ENCODE assay signal across 23 mouse cellular contexts in genomic region chr13:56471211-56471610, GRCm38 (mm10). TPM values are rescaled to one million over a fixed set of nuclear protein-coding genes. Genes with fewer than 3 reads are reported as not detected.
DNase-seq lines count a peak whose midpoint lies in the region; ATAC-seq and TF ChIP-seq lines count a peak whose summit lies in the region.
"Had no signal": no experiment of that assay in that cellular context is flagged by ENCODE, and none has a peak within 500 bp of the region (broad histone marks: within the 10 kb centered on the region; RNA-seq: fewer than 3 reads in every experiment).

No protein-coding gene starts in this region.

- no peaks in the 10 kb centered on the region for H3K4me1 ChIP-seq in heart, embryonic 12.5 days (replicated peaks)
- peaks cover 19% of the 10 kb centered on the region for H3K4me1 ChIP-seq in kidney, embryonic 15.5 days
- no peaks in the 10 kb centered on the region for H3K4me1 ChIP-seq in lung, postnatal 0 days (ENCODE audit: insufficient read depth, low read depth, low read length)
- H3K4me1 ChIP-seq: forebrain, embryonic 10.5 days had no signal

- no peak for ATAC-seq in heart, embryonic 12.5 days (ENCODE audit: insufficient number of reproducible peaks, low FRiP score)
- ATAC-seq in kidney, embryonic 15.5 days (replicated peaks; ENCODE audit: low FRiP score), result no peak
- peak; percentile 16; the same call in 1 of the 2 replicates for ATAC-seq in lung, postnatal 0 days
- ATAC-seq: forebrain, embryonic 16.5 days had no signal

- TF ChIP-seq EP300 in lung, postnatal 0 days (IDR thresholded peaks at IDR 0.05), result no peak

- no peak overlapping the region for H3K4me2 ChIP-seq in heart, embryonic 12.5 days
- no peak overlapping the region for H3K4me2 ChIP-seq in kidney, embryonic 15.5 days
- no peak overlapping the region for H3K4me2 ChIP-seq in lung, postnatal 0 days (replicated peaks; ENCODE audit: low read depth, low read length)
- H3K4me2 ChIP-seq: embryonic facial prominence, embryonic 15.5 days; hindbrain, embryonic 12.5 days had no signal

- WGBS in heart, embryonic 12.5 days, result 81% methylated on average over 6 of the region's 6 CpGs
- WGBS in kidney, embryonic 15.5 days, result 82% methylated on average over 6 of the region's 6 CpGs
- 75% methylated on average over 6 of the region's 6 CpGs for WGBS in lung, postnatal 0 days

- peak; percentile 76 for DNase-seq in heart, adult 11 months
- DNase-seq in kidney, postnatal 25 days, result no peak
- no peak for DNase-seq in lung, postnatal 0 days (ENCODE audit: low spot score)
- DNase-seq in lung, postnatal 4 days, result no peak
- DNase-seq: adrenal gland, adult 8-10 months; cerebellum, adult 11 months; cerebellum, adult 8-10 months; embryo, embryonic 11 days; gastrocnemius, postnatal 10 days; heart, adult 2 months; heart, postnatal 10 days; heart, postnatal 4 days had no signal

- TF ChIP-seq CTCF in lung, postnatal 0 days (IDR thresholded peaks at IDR 0.05), result no peak

- no peaks in the 10 kb centered on the region for H3K36me3 ChIP-seq in heart, embryonic 12.5 days
- H3K36me3 ChIP-seq in kidney, embryonic 15.5 days, result no peaks in the 10 kb centered on the region
- H3K36me3 ChIP-seq in lung, postnatal 0 days (ENCODE audit: insufficient read depth, low read length), result no peaks in the 10 kb centered on the region
- H3K36me3 ChIP-seq: embryonic facial prominence, embryonic 15.5 days; forebrain, embryonic 10.5 days; hindbrain, embryonic 12.5 days had no signal

- no peaks in the 10 kb centered on the region for H3K27me3 ChIP-seq in heart, embryonic 12.5 days (replicated peaks)
- H3K27me3 ChIP-seq in kidney, embryonic 15.5 days, result no peaks in the 10 kb centered on the region
- no peaks in the 10 kb centered on the region for H3K27me3 ChIP-seq in lung, postnatal 0 days (replicated peaks; ENCODE audit: insufficient read depth, low read length)

- no peak overlapping the region for H3K27ac ChIP-seq in heart, embryonic 12.5 days (ENCODE audit: poor library complexity, severe bottlenecking)
- peak overlapping the region; percentile 83 for H3K27ac ChIP-seq in kidney, embryonic 15.5 days
- no peak overlapping the region for H3K27ac ChIP-seq in lung, postnatal 0 days (ENCODE audit: low read length)
- H3K27ac ChIP-seq: embryonic facial prominence, embryonic 15.5 days; forebrain, embryonic 10.5 days; heart, adult 2 months; hindbrain, embryonic 12.5 days had no signal

- no peak overlapping the region for H3K9ac ChIP-seq in heart, embryonic 12.5 days
- no peak overlapping the region for H3K9ac ChIP-seq in kidney, embryonic 15.5 days
- no peak overlapping the region for H3K9ac ChIP-seq in lung, postnatal 0 days (replicated peaks; ENCODE audit: low read depth)
- H3K9ac ChIP-seq: embryonic facial prominence, embryonic 15.5 days; hindbrain, embryonic 12.5 days had no signal

- H3K9me3 ChIP-seq in heart, embryonic 12.5 days (replicated peaks), result no peaks in the 10 kb centered on the region
- H3K9me3 ChIP-seq in kidney, embryonic 15.5 days (replicated peaks), result no peaks in the 10 kb centered on the region
- no peaks in the 10 kb centered on the region for H3K9me3 ChIP-seq in lung, postnatal 0 days (ENCODE audit: low read length)
- H3K9me3 ChIP-seq: embryonic facial prominence, embryonic 15.5 days; forebrain, embryonic 10.5 days; hindbrain, embryonic 12.5 days had no signal

- H3K4me3 ChIP-seq in heart, embryonic 12.5 days, result no peak overlapping the region
- no peak overlapping the region for H3K4me3 ChIP-seq in kidney, embryonic 15.5 days (replicated peaks)
- H3K4me3 ChIP-seq in lung, postnatal 0 days (ENCODE audit: low read depth, low read length), result no peak overlapping the region
- H3K4me3 ChIP-seq: embryonic facial prominence, embryonic 15.5 days; erythroblast, embryonic 14.5 days; forebrain, embryonic 10.5 days; heart, adult 2 months; hindbrain, embryonic 12.5 days had no signal

RNA-seq across cellular contexts. Expression of gene Il9, which starts 10.8 kb away (rescaled TPM):
- polyA plus RNA-seq in heart, embryonic 12.5 days (2016; fragmentation: Nextera tagmentation; extraction: Ambion mirVana), result not detected in 2 replicates
- polyA plus RNA-seq in kidney, embryonic 15.5 days (2015; fragmentation: Nextera tagmentation; extraction: Ambion mirVana), result not detected in 2 replicates
- polyA plus RNA-seq in lung, postnatal 0 days (2015; fragmentation: Nextera tagmentation; extraction: Ambion mirVana), result not detected in 2 replicates
- polyA plus RNA-seq: brain, embryonic 14.5 days; embryonic facial prominence, embryonic 11.5 days; embryonic facial prominence, embryonic 15.5 days; erythroblast, embryonic 14.5 days; forebrain, embryonic 10.5 days; forebrain, embryonic 16.5 days; frontal cortex, adult 2 months; heart, adult 2 months; heart, embryonic 14.5 days; hindbrain, embryonic 12.5 days had no signal

RNA-seq across cellular contexts. Expression of gene Slc25a48, which starts 33.1 kb away (rescaled TPM):
- polyA plus RNA-seq in heart, embryonic 12.5 days (2016; fragmentation: Nextera tagmentation; extraction: Ambion mirVana), result not detected in 2 replicates
- 0.45 and 0.59 TPM in 2 replicates for polyA plus RNA-seq in kidney, embryonic 15.5 days (2015; fragmentation: Nextera tagmentation; extraction: Ambion mirVana)
- polyA plus RNA-seq in lung, postnatal 0 days (2015; fragmentation: Nextera tagmentation; extraction: Ambion mirVana), result not detected in 2 replicates
- polyA plus RNA-seq: forebrain, embryonic 10.5 days; forebrain, embryonic 16.5 days; heart, embryonic 14.5 days; hindbrain, embryonic 12.5 days had no signal

RNA-seq across cellular contexts. Expression of gene Gm3045, which starts 44.8 kb away (rescaled TPM):
- polyA plus RNA-seq in heart, embryonic 12.5 days (2016; fragmentation: Nextera tagmentation; extraction: Ambion mirVana), result not detected in 2 replicates
- polyA plus RNA-seq in kidney, embryonic 15.5 days (2015; fragmentation: Nextera tagmentation; extraction: Ambion mirVana), result not detected in 2 replicates
- not detected in 2 replicates for polyA plus RNA-seq in lung, postnatal 0 days (2015; fragmentation: Nextera tagmentation; extraction: Ambion mirVana)
- polyA plus RNA-seq: brain, embryonic 14.5 days; embryonic facial prominence, embryonic 11.5 days; erythroblast, embryonic 14.5 days; forebrain, embryonic 10.5 days; forebrain, embryonic 16.5 days; frontal cortex, adult 2 months; heart, adult 2 months; heart, embryonic 14.5 days; hindbrain, embryonic 12.5 days had no signal

RNA-seq across cellular contexts. Expression of gene Fbxl21, which starts 51.1 kb away (rescaled TPM):
- 1.0 and 1.3 TPM in 2 replicates for polyA plus RNA-seq in heart, embryonic 12.5 days (2016; fragmentation: Nextera tagmentation; extraction: Ambion mirVana)
- polyA plus RNA-seq in kidney, embryonic 15.5 days (2015; fragmentation: Nextera tagmentation; extraction: Ambion mirVana), result 2.1 and 2.9 TPM in 2 replicates
- polyA plus RNA-seq in lung, postnatal 0 days (2015; fragmentation: Nextera tagmentation; extraction: Ambion mirVana), result 0.58 and 0.67 TPM in 2 replicates
- polyA plus RNA-seq: erythroblast, embryonic 14.5 days had no signal
